Mouse (Mus musculus) cerebellum, postnatal 25 days (tissue): Measurements from ENCODE around the gene 2300003K06Rik.
"Not testable (repeated sequence)": the region's sequence is repeated elsewhere in the genome, so short reads cannot be mapped to it uniquely, and the experiment has no call there.

Experiments used
- DNase-seq, 2 experiments: peaks; one replicate each; pipeline ENCODE4 v3.0.0; 2021; ENCODE audit warnings: mixed read lengths in 2 of 2

2300003K06Rik gene

DNA sequence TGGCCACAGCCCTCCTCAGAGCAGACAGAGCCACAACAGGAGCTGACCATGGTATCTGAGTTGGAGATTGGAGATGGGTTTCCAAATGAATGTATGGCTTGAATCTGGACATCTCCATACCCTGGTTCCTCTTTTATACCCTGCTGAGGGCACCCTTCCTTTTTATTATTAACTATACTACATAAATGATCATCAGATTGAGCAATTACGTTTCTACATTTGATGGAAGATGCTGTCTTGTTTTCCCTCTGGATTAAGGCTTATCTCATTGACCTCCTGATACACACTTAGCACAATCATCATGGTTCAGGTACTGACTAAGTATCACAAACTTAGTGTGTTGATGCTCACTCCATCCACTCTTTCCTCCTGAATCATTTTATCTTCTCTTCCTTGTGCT lies at the start of gene 2300003K06Rik:
Gene 2300003K06Rik, minus strand, starts transcription at position 101 of the 400 bp plus-strand sequence.
- DNase-seq, result no peak

GRCm38 (mm10) chr11:99878887-99879286 lies 41.0 kb upstream of the 2300003K06Rik start, which contains the start of gene Gm11567:
Gm11567 (plus strand) TSS chr11:99879187.
- not testable (repeated sequence) for DNase-seq

DNA sequence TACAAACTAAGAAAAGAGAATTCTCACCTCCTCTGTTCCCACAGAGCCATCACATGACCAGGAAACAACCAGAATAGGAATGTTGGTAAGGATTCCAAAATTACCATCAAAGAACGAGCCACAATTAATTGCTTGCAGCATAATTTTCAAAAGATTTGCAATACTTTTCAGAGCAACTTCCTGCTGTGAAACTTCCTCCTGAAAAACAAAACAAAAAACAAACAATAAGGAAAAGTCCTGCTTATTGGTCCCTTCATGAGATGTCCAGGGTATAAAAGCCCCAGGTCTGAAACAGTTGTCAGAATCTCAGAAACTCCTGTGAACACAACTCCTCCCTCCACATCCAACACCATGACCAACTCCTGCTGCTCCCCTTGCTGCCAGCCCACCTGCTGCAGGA lies 35.2 kb upstream of the 2300003K06Rik start, which contains the start of gene Krtap9-1:
Gene Krtap9-1, plus strand, starts transcription at position 301 of the 400 bp plus-strand sequence.
- DNase-seq, result not testable (repeated sequence)

GRCm38 (mm10) chr11:99864176-99864575 lies 26.3 kb upstream of the 2300003K06Rik start, which contains the start of gene Gm11559:
Gm11559 (plus strand) TSS chr11:99864476.
- DNase-seq, result not testable (repeated sequence)

DNA sequence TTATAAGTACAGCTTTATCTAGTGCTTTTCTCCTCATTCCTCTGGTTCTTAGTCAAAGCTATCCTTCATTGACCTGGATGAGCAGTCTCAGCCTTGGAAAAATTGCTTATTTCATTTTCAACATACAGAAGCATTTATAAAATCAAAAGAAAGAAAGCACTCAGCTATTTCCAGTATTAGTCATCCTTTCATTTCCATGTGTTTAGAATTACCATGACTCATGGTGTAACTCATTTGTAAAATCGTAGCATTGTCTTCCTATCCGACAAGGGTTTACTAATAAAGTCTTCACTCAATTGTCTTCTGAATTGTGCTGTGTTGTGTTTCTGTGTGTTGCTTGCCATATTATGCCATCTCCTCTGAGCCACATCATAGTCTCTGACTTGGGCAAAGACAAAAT lies 20.9 kb upstream of the 2300003K06Rik start:
- DNase-seq, result no peak

GRCm38 (mm10) chr11:99857617-99858016 lies 19.8 kb upstream of the 2300003K06Rik start, which contains the start of gene Gm11568:
Gm11568 (plus strand) TSS chr11:99857917.
- no peak for DNase-seq

GRCm38 (mm10) chr11:99854121-99854520 lies 16.3 kb upstream of the 2300003K06Rik start:
- DNase-seq, result peak in 1 of 2 experiments; percentile 6

GRCm38 (mm10) chr11:99851508-99851907 lies 13.6 kb upstream of the 2300003K06Rik start, which contains the start of gene Krtap4-16:
Krtap4-16 (minus strand) TSS chr11:99851608.
- DNase-seq, result no peak

DNA sequence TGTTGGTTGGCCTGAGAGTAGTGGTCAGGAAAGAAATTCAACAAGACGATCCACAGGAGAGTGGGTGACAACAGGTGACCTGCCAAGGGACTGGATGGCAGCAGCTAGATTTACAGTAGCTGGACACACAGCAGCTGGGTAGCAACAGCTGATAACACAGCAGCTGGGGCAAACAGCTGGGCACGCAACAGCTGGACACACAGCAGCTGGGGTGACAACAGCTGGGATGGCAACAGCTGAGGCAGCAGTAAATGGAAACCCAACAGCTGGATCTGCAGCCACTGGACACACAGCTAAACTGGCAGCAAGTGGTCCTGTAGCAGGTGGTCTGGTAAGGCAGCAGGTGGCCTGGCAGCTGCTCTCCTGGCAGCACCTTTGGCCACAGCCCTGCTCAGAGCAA lies 8.9 kb upstream of the 2300003K06Rik start:
- DNase-seq, result no peak

- no peak for DNase-seq
These were observed 4.3 kb upstream of the 2300003K06Rik start for GRCm38 (mm10) chr11:99842185-99842584.

GRCm38 (mm10) chr11:99815566-99815965 lies 22.3 kb downstream of the 2300003K06Rik start, which contains the start of gene Gm11564:
Gm11564 (minus strand) TSS chr11:99815666.
- DNase-seq, result not testable (repeated sequence)

DNA sequence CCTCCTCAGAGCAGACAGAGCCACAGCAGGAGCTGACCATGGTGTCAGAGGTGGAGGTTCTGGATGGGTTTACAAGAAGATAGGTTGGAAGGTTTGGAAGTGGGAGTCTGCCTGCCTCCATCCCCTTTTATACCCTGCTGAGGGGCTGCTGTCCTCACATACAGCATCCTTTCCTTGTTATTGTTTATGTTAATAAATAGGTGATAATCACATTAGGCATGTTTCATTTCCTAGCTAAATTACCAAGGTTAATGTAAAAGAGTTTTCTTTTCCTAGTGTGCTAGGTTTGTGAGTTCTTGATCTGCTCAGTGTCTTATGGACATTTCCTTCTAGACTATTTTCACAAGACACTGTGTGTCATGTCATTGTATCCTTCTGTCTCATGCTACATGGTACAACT lies 28.1 kb downstream of the 2300003K06Rik start, which contains the start of gene Krtap4-13:
Gene Krtap4-13, minus strand, starts transcription at position 101 of the 400 bp plus-strand sequence.
- DNase-seq, result not testable (repeated sequence)

GRCm38 (mm10) chr11:99804346-99804745 lies 33.5 kb downstream of the 2300003K06Rik start, which contains the start of gene Gm11554:
Gm11554 (minus strand) TSS chr11:99804446.
- not testable (repeated sequence) for DNase-seq

DNA sequence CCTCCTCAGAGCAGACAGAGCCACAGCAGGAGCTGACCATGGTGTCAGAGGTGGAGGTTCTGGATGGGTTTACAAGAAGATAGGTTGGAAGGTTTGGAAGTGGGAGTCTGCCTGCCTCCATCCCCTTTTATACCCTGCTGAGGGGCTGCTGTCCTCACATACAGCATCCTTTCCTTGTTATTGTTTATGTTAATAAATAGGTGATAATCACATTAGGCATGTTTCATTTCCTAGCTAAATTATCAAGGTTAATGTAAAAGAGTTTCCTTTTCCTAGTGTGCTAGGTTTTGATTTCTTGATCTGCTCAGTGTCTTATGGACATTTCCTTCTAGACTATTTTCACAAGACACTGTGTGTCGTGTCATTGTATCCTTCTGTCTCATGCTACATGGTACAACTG lies 39.0 kb downstream of the 2300003K06Rik start, which contains the start of gene Gm11569:
Gene Gm11569, minus strand, starts transcription at position 101 of the 400 bp plus-strand sequence.
- DNase-seq, result not testable (repeated sequence)

DNA sequence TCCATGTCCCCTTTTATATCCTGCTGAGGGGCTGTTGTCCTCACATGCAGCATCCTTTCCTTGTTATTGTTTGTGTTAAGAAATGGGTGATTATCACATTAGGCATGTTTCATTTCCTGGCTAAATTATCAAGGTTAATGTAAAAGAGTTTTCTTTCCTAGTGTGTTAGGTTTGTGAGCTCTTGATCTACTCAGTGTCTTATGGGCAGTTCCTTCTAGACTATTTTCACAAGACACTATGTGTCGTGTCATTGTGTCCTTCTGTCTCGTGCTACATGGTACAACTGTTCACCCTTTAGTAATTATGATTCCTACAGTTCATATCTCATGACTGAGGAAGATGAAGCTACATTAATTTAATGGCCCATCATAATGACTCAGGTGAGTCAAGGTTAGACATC lies 44.5 kb downstream of the 2300003K06Rik start, which contains the start of gene Gm11596:
Gene Gm11596, minus strand, starts transcription at position 101 of the 400 bp plus-strand sequence.
- no peak for DNase-seq
